Mouse (Mus musculus) hindbrain, postnatal 0 days (tissue): ENCODE measurements around the gene Spc24. TPM values are rescaled to one million over a fixed set of nuclear protein-coding genes. Genes with fewer than 3 reads are reported as not detected.
"Not testable (repeated sequence)": the region's sequence is repeated elsewhere in the genome, so short reads cannot be mapped to it uniquely, and the experiment has no call there.

Experiments
- ATAC-seq: fragments of 200-750 bp; cut with Nextera tagmentation; 2 replicates; pipeline ENCODE4 v1.8.0; 2017; ENCODE audit warnings: mild to moderate bottlenecking, moderate TSS enrichment, moderate library complexity
- DNase-seq: peaks from one replicate; pipeline ENCODE4 v3.0.0-alpha.2; 2015; ENCODE audit warnings: low spot score
- H3K27ac ChIP-seq: fragments of 300-500 bp; sonication (generic); 2 replicates; pipeline ENCODE4 v1.5.1; 2014; ENCODE audit warnings: mild to moderate bottlenecking
- H3K27me3 ChIP-seq: fragments of 300-500 bp; sonication (generic); 2 replicates; pipeline ENCODE4 v1.6.1; 2014; ENCODE audit warnings: low read length, mixed read lengths; ENCODE audit not compliant: insufficient read depth
- H3K36me3 ChIP-seq: fragments of 300-500 bp; sonication (generic); 2 replicates; pipeline ENCODE4 v1.6.1; 2014; ENCODE audit warnings: low read length, mixed read lengths; ENCODE audit not compliant: insufficient read depth
- H3K4me1 ChIP-seq: fragments of 300-500 bp; sonication (generic); 2 replicates; pipeline ENCODE4 v1.6.1; 2014; ENCODE audit warnings: antibody characterized with exemption, low read length, mixed read lengths; ENCODE audit not compliant: insufficient read depth
- H3K4me2 ChIP-seq: fragments of 300-500 bp; sonication (generic); 2 replicates; pipeline ENCODE4 v1.6.1; 2014; ENCODE audit warnings: low read depth, mild to moderate bottlenecking, low read length, moderate library complexity, mixed read lengths
- H3K4me3 ChIP-seq: fragments of 300-500 bp; sonication (generic); 2 replicates; pipeline ENCODE4 v1.5.1; 2014; ENCODE audit warnings: low read length
- H3K9ac ChIP-seq: fragments of 300-500 bp; sonication (generic); replicated peaks from 2 replicates; pipeline ENCODE4 v1.6.1; 2014; ENCODE audit warnings: mild to moderate bottlenecking, low read length, moderate library complexity, mixed read lengths
- H3K9me3 ChIP-seq: fragments of 300-500 bp; sonication (generic); 2 replicates; pipeline ENCODE4 v1.6.1; 2016; ENCODE audit warnings: low read length, mixed read lengths
- CTCF ChIP-seq: IDR thresholded peaks from 2 replicates; pipeline ENCODE4 v1.5.1; 2016; ENCODE audit warnings: antibody characterized with exemption, control low read depth, low read depth
- WGBS: fragments of 180-500 bp; shearing (Covaris S2); extraction: QIAGEN DNeasy Blood & Tissue Kit; methylation state at CpG from one replicate; pipeline ENCODE4 v1.1.7; 2014; 5-methylcytosine and 5-hydroxymethylcytosine counted together
- polyA plus RNA-seq: library from polyadenylated mRNA; unstranded; fragments of >200 nt; fragmentation: Nextera tagmentation; extraction: Ambion mirVana; gene quantifications from 2 replicates; pipeline ENCODE4 v1.2.1, GENCODE M21; 2015
- total RNA-seq: library from RNA; depleted of rRNA; stranded (reverse); fragments of >200 nt; gene quantifications from 2 replicates; pipeline ENCODE4 v1.2.3, GENCODE M21; 2014

Gene Spc24
- total and polyA plus RNA-seq, 2 experiments from 2014 or later, result 20.3 to 26.2 TPM

DNA sequence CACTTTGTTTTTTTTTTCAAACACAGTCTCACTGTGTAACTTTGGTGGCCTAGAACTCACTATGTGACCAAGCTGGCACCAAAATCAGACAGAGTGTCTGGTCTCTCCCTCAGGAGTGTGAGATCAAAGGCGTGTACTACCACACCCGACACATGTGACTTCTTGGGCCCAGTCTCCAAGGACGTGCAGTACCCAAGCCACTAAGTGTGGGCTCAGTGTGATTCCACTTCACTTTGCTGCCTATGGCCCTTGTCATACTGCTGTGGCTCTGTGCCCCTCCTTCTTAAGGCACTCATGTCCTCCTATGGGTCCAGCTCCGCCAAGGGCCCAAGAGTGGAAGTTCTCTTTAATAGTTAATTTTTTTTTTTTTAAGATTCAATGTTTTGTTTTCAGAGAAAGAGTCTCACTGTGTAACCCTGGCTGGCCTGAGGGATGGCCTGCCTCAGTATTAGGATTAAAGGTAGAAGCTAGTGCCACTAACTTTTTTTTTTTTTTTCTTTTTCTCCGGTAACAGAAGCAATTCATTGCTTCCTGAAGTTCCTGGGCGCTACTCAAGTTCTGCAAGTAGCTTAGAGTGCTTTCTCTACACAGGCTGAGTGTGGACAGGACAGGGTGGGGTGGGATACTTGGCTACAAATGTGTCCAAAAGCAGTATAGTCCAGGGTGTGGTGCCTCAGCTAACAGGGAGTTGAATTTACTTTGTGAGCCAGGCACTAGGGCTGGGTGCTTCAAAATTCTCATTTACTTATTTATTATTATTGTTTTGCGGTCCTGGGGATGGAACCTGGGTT is 24.6 kb upstream of the Spc24 start:
- ATAC-seq (no peak), DNase-seq (no peak)
- no peak for TF ChIP-seq CTCF
- Histone ChIP-seq H3K36me3 (no peaks in the 10 kb centered on the region), H3K9me3 (no peaks in the 10 kb centered on the region), H3K4me1 (no peaks in the 10 kb centered on the region), H3K27ac (no peak overlapping the region), H3K4me3 (no peak overlapping the region), H3K4me2 (no peak overlapping the region), H3K27me3 (no peaks in the 10 kb centered on the region), H3K9ac (no peak overlapping the region)
- 94% methylated on average over 7 of the region's 7 CpGs for WGBS

DNA sequence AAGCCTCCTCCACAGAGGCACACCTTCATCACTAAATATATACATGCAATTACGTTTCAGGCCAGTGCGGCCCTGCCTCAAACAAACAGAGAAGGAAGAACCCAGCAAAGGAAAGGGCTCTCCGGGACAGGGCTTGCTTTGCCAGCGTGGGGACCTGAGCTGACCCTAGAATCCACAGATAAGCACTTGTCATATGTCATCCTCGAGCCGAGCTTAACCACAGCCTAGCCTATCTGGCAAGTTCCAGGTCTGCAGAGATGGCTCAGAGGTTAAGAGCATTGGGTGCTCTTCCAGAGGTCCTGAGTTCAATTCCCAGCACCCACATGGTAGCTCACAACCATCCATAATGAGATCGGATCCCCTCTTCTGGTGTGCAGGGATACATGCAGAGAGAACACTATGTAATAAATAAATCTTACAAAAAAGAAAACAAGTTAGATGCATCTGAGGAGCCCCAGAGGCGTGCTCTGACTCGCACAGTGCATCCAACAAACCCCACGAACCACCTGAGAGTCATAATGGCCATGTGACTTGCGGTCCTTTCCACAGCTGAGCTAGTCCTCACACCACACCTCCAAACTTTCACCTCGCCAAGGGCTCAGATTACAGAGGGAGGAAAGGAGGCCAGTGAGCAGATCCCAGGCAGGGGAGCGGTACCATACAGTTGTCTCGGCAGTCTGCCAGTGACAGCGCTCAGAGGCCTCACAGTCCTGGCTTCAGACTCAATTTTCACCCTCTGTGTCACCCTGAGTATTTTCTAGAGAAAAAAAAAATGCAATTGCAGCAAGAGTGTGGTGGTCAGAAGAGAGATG is 21.8 kb upstream of the Spc24 start:
- H3K27me3 ChIP-seq, result no peaks in the 10 kb centered on the region
- H3K9me3 ChIP-seq, result no peaks in the 10 kb centered on the region
- H3K4me3 ChIP-seq, result no peak overlapping the region
- ATAC-seq (no peak), DNase-seq (no peak)
- 82% methylated on average over 15 of the region's 15 CpGs for WGBS
- no peaks in the 10 kb centered on the region for H3K36me3 ChIP-seq
- no peak overlapping the region for H3K9ac ChIP-seq
- H3K4me1 ChIP-seq, result no peaks in the 10 kb centered on the region
- H3K4me2 ChIP-seq, result no peak overlapping the region
- no peak for TF ChIP-seq CTCF
- no peak overlapping the region for H3K27ac ChIP-seq

DNA sequence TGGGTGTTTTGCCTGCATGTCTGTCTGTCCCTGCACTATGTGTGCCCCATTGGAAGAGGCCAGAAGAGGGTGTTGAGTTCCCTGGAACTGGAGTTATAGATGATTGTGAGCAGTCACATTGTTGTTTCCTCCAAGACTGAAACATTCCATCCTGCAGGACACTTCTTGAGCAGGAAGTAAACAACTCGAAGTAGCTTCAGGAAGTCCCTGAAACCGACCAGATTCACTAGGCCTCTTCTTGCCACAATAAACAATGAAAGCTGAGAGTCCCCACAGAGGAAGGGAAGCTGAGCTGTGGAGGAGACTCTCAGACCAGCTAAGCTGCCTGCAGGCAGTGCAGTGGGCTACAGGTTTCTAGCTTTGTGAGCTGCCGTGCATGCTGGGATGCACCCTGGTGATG is 17.6 kb upstream of the Spc24 start:
- H3K4me1 ChIP-seq, result no peaks in the 10 kb centered on the region
- no peak for TF ChIP-seq CTCF
- no peaks in the 10 kb centered on the region for H3K27me3 ChIP-seq
- DNase-seq (no peak), ATAC-seq (no peak)
- 86% methylated on average over 3 of the region's 3 CpGs for WGBS
- H3K4me3 ChIP-seq, result no peak overlapping the region
- H3K27ac ChIP-seq, result no peak overlapping the region
- H3K36me3 ChIP-seq, result no peaks in the 10 kb centered on the region
- H3K9ac ChIP-seq, result no peak overlapping the region
- H3K4me2 ChIP-seq, result no peak overlapping the region
- no peaks in the 10 kb centered on the region for H3K9me3 ChIP-seq

DNA sequence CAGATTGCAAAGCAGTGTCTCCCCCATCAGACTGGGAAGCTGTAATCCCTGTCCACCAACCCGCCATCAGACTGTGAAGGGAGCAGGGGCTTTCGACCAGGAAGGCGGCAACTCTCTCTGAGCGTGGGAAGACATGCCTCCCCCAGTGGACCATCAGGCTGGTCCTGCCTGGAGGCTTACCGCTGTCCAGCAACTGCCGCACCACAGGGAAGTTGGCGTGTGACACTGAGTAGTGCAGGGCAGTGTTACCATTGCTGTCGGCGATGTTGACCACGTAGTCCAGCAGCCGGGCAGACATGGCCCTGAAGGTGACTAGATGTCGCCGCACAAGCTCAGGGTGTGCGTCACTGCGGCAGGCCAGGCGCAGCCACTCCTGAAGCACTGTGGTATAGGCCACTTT is 14.2 kb upstream of the Spc24 start:
- H3K27me3 ChIP-seq, result no peaks in the 10 kb centered on the region
- H3K9ac ChIP-seq, result no peak overlapping the region
- H3K4me1 ChIP-seq, result peaks cover 4% of the 10 kb centered on the region; the same call in 1 of the 2 replicates
- 86% methylated on average over 16 of the region's 16 CpGs for WGBS
- no peaks in the 10 kb centered on the region for H3K9me3 ChIP-seq
- H3K4me2 ChIP-seq, result no peak overlapping the region
- no peak overlapping the region for H3K4me3 ChIP-seq
- no peaks in the 10 kb centered on the region for H3K36me3 ChIP-seq
- H3K27ac ChIP-seq, result no peak overlapping the region
- TF ChIP-seq CTCF, result no peak
- DNase-seq, result no peak
- ATAC-seq, result no peak

DNA sequence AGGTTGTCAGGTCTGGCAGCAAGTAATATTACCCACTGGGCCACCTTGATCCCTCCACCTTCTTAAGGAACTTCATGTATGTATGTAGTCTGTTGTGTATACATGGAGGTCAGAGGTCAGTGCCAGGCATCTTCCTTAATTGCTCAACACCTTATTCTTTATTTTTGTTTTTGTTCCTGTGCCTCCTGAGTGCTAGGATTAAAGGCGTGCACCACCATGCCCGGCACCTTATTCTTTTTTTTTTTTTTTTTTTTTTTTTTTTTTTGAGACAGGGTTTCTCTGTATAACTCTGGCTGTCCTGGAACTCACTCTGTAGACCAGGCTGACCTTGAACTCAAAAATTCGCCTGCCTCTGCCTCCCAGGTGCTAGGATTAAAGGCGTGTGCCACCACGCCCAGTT is 13.3 kb upstream of the Spc24 start:
- WGBS, result 77% methylated on average over 5 of the region's 5 CpGs
- ATAC-seq, DNase-seq, H3K4me3 ChIP-seq, H3K36me3 ChIP-seq, H3K9me3 ChIP-seq, H3K9ac ChIP-seq, H3K27ac ChIP-seq, H3K4me2 ChIP-seq, H3K4me1 ChIP-seq, H3K27me3 ChIP-seq: not testable (repeated sequence)

DNA sequence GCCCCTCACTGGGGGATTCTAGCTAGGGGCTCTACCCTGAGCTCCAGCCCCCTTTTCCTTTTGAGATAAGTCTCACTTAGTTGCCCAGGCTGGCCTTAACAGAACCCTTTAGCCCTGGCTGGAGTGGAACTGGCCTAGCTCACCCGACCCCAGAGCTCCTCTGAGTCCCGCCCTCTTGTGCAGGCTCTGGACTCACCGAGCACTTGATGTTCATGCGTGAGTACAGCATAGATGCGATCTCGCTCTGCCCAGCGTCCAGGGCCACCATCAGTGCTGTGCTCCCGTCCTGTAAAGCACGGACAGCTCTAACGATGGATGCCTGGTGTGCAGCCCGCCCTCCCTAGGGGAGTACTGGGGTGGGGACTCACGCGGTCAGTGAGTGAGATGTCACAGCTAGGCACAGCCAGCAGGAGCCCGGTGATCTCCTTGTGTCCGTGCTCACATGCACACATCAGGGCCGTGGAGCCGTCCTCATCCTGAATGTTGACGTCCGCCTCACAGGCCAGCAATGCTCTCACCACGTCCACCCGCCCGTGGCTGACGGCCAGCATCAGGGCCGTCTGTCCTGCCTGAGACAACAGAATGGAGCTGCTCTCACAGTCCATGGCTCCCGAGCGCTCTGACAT is 9.6 kb upstream of the Spc24 start:
- no peaks in the 10 kb centered on the region for H3K27me3 ChIP-seq
- 63% methylated on average over 26 of the region's 26 CpGs for WGBS
- no peak overlapping the region for H3K4me2 ChIP-seq
- peaks cover 5% of the 10 kb centered on the region; the same call in 1 of the 2 replicates for H3K4me1 ChIP-seq
- DNase-seq, result peak; percentile 12
- peak; percentile 50 for ATAC-seq
- no peaks in the 10 kb centered on the region for H3K36me3 ChIP-seq
- H3K9me3 ChIP-seq, result no peaks in the 10 kb centered on the region
- no peak overlapping the region for H3K27ac ChIP-seq
- TF ChIP-seq CTCF, result no peak
- H3K9ac ChIP-seq, result no peak overlapping the region
- no peak overlapping the region for H3K4me3 ChIP-seq
